Mouse (Mus musculus): ENCODE measurements around the gene Rag1. TPM values are rescaled to one million over a fixed set of nuclear protein-coding genes. Genes with fewer than 3 reads are reported as not detected.

The Rag1 gene
- polyA plus RNA-seq, 1 experiment: not detected

DNA sequence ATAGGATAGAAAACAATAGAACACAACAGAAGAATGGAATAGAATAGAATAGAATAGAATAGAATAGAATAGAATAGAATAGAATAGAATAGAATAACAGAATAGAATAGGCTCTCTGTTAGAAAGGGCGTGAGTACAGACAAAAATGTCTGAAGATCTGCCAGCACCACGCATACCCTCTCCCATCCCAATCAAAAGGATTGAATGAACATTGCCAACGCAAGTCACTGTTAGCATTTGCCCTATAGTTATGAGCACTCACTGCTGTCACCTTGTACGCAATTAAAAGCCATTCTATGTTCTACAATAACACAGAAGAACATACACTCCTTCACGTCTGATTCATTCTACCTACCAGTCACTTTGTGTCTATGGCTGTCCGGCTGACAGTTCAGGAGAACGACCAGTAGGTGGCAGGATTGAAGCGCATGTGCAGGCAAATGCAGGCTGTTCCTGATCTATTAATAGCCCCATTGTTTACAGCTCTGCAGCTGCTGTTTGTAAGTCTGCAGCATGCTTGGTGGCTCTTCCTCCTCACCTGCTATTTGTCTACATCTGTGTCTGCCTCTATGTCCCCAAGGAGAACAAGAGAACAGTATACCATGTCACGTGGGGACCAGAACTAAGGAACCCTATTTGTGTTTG lies 15.9 kb upstream of the Rag1 start:
- Histone ChIP-seq H3K27me3 (ENCODE audit: control insufficient read depth, insufficient read depth, insufficient read length) (peaks cover 18% of the 10 kb centered on the region), H3K79me2 (ENCODE audit: control insufficient read depth, insufficient read depth) (no peaks in the 10 kb centered on the region), H3ac (ENCODE audit: control insufficient read depth, insufficient read length) (no peak overlapping the region), H3K4me2 (ENCODE audit: low read depth) (no peak overlapping the region), H3K36me3 (ENCODE audit: control insufficient read depth, insufficient read depth) (no peaks in the 10 kb centered on the region), H3K4me3 (no peak overlapping the region)
- TF ChIP-seq SRF (IDR thresholded peaks at IDR 0.05; ENCODE audit: control insufficient read depth, insufficient read length, low read depth): no peak
- TF ChIP-seq CEBPB (IDR thresholded peaks at IDR 0.05; ENCODE audit: insufficient read depth, poor library complexity, severe bottlenecking): no peak
- TF ChIP-seq TCF12 (IDR thresholded peaks at IDR 0.05; ENCODE audit: insufficient read depth, poor library complexity, severe bottlenecking): peak; percentile 41
- TF ChIP-seq TCF3 (IDR thresholded peaks at IDR 0.05; ENCODE audit: insufficient read length, low read depth): peak; percentile 47
- TF ChIP-seq MYOD1 (IDR thresholded peaks at IDR 0.05; ENCODE audit: control insufficient read depth in 1 of 3, insufficient read length in 2 of 3, low read depth in 2 of 3): peak; percentile 25 to 88 (median 76)
- TF ChIP-seq MYOG (IDR thresholded peaks at IDR 0.05; ENCODE audit: control insufficient read depth in 1 of 3, insufficient read depth in 1 of 3, insufficient read length in 2 of 3, low read depth in 2 of 3): peak; percentile 27 to 77 (median 73)
- peak; percentile 38 for TF ChIP-seq USF1 (IDR thresholded peaks at IDR 0.05; ENCODE audit: low read depth)

DNA sequence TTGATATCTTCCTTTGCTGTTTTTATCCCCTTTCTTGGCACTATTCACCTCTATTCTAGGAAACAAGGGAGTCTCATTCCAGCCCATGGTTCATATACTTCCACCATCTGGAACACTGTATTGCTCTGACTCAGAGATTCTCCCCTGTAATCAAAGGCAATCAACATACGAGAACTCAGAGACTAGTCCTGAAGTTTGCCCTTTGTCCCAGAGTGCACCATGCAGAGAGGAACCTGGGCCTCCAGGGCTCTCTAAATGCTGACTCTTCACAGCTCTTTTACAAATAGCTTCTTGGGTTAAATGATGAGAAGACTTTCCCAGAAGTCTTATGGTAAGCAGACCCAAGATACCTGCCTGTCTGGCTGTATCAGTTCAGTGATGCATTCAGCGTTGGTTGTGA lies 11.2 kb upstream of the Rag1 start:
- TF ChIP-seq TCF3 (IDR thresholded peaks at IDR 0.05; ENCODE audit: insufficient read length, low read depth): no peak
- TF ChIP-seq POLR2A (IDR thresholded peaks at IDR 0.05; ENCODE audit: insufficient read length, low read depth): no peak
- no peak for TF ChIP-seq MAX (IDR thresholded peaks at IDR 0.05; ENCODE audit: low read depth)
- TF ChIP-seq TCF12 (IDR thresholded peaks at IDR 0.05; ENCODE audit: insufficient read depth, poor library complexity, severe bottlenecking): no peak
- TF ChIP-seq SRF (IDR thresholded peaks at IDR 0.05; ENCODE audit: control insufficient read depth, insufficient read length, low read depth): no peak
- no peak for TF ChIP-seq USF1 (IDR thresholded peaks at IDR 0.05; ENCODE audit: low read depth)
- TF ChIP-seq REST (IDR thresholded peaks at IDR 0.05; ENCODE audit: insufficient read depth, insufficient read length): no peak
- TF ChIP-seq MYOD1 (IDR thresholded peaks at IDR 0.05; ENCODE audit: control insufficient read depth in 1 of 3, insufficient read length in 2 of 3, low read depth in 2 of 3): no peak
- TF ChIP-seq MYOG (IDR thresholded peaks at IDR 0.05; ENCODE audit: control insufficient read depth in 1 of 3, insufficient read depth in 1 of 3, insufficient read length in 2 of 3, low read depth in 2 of 3): no peak
- TF ChIP-seq CEBPB (IDR thresholded peaks at IDR 0.05; ENCODE audit: insufficient read depth, poor library complexity, severe bottlenecking): no peak
- TF ChIP-seq E2F4 (IDR thresholded peaks at IDR 0.05; ENCODE audit: insufficient read depth): no peak
- no peak for TF ChIP-seq POLR2AphosphoS2 (IDR thresholded peaks at IDR 0.05; ENCODE audit: insufficient read length, low read depth)
- no peak overlapping the region for H3K4me2 ChIP-seq (ENCODE audit: low read depth)
- no peak overlapping the region for H3K4me3 ChIP-seq
- peaks cover 38% of the 10 kb centered on the region for H3K27me3 ChIP-seq (ENCODE audit: control insufficient read depth, insufficient read depth, insufficient read length)
- no peaks in the 10 kb centered on the region for H3K36me3 ChIP-seq (ENCODE audit: control insufficient read depth, insufficient read depth)
- no peak overlapping the region for H3ac ChIP-seq (ENCODE audit: control insufficient read depth, insufficient read length)
- H3K79me2 ChIP-seq (ENCODE audit: control insufficient read depth, insufficient read depth): no peaks in the 10 kb centered on the region

DNA sequence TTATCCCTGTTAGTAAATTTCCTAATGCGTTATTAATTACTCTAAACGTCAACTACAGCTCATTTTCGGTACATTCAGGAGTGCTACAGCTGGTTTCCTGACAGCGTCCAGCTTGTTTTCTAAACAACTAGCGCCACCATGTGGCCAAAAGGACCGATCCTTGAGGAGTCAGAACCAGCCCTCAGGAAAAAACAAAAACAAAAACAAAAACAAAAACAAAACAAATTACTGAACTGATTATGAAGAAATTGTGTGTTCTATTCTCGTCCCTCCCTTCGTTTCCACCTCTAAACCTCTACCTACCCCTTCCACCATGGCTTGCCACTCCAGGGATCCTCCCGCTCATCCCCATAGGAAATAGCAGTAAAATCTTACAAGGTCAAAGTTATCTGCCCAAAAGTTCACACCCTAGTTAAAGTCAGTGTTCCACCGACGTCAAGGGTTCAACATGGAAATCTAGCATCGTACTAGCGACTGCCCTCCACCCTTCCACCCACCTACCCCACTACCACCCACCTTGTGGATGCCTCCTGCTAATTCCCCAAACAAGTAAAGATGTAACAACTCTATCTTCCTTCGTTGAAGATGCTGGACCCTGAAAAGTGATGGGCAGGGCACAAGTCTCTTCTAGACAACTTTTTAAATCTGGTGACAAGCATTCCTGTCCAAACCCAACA lies 3.8 kb upstream of the Rag1 start:
- Histone ChIP-seq H3K79me2 (ENCODE audit: control insufficient read depth, insufficient read depth) (no peaks in the 10 kb centered on the region), H3K36me3 (ENCODE audit: control insufficient read depth, insufficient read depth) (no peaks in the 10 kb centered on the region), H3ac (ENCODE audit: control insufficient read depth, insufficient read length) (no peak overlapping the region), H3K4me3 (no peak overlapping the region), H3K27me3 (ENCODE audit: control insufficient read depth, insufficient read depth, insufficient read length) (peaks cover 43% of the 10 kb centered on the region), H3K4me2 (ENCODE audit: low read depth) (no peak overlapping the region)
- TF ChIP-seq REST (IDR thresholded peaks at IDR 0.05; ENCODE audit: insufficient read depth, insufficient read length): no peak
- TF ChIP-seq USF1 (IDR thresholded peaks at IDR 0.05; ENCODE audit: low read depth): no peak
- no peak for TF ChIP-seq MAX (IDR thresholded peaks at IDR 0.05; ENCODE audit: low read depth)
- no peak for TF ChIP-seq TCF3 (IDR thresholded peaks at IDR 0.05; ENCODE audit: insufficient read length, low read depth)
- no peak for TF ChIP-seq E2F4 (IDR thresholded peaks at IDR 0.05; ENCODE audit: insufficient read depth)
- TF ChIP-seq POLR2A (IDR thresholded peaks at IDR 0.05; ENCODE audit: insufficient read length, low read depth): no peak
- no peak for TF ChIP-seq POLR2AphosphoS2 (IDR thresholded peaks at IDR 0.05; ENCODE audit: insufficient read length, low read depth)
- no peak for TF ChIP-seq MYOD1 (IDR thresholded peaks at IDR 0.05; ENCODE audit: control insufficient read depth in 1 of 3, insufficient read length in 2 of 3, low read depth in 2 of 3)
- no peak for TF ChIP-seq TCF12 (IDR thresholded peaks at IDR 0.05; ENCODE audit: insufficient read depth, poor library complexity, severe bottlenecking)
- TF ChIP-seq CEBPB (IDR thresholded peaks at IDR 0.05; ENCODE audit: insufficient read depth, poor library complexity, severe bottlenecking): no peak

DNA sequence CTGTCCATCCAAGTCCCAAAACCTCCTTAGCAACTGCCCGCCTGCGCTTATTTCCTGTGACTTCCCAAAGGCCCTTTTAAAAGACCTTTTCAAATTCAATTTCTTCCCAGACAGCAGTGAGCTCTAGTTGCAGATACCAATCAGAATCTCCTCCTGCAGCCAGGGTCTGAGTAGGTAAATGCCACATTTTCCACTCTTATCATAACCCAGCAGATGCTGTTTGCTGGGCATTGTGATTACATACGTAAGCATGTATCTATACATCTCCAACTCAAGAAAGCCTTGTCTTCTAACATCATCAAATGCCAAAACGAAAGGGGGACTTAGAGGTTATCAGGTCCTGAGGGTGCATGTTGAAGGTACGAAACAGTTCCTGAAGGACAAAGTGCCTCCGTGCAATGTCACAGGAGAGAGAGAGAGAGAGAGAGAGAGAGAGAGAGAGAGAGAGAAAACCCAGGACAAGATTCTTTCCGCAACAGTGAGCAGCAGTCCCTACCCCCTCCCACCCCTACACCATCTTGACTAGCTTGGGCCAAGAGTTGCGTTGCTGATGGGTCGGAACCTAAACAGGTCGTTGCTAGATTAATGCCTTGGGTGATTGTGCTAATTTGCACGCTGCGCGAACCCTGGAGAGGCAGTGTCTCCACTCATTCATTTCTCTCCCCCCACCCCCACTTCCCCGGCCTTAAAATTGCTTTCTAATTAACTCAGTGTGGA lies 3.1 kb upstream of the Rag1 start:
- no peaks in the 10 kb centered on the region for H3K79me2 ChIP-seq (ENCODE audit: control insufficient read depth, insufficient read depth)
- H3K4me2 ChIP-seq (ENCODE audit: low read depth): no peak overlapping the region
- no peaks in the 10 kb centered on the region for H3K36me3 ChIP-seq (ENCODE audit: control insufficient read depth, insufficient read depth)
- no peak for TF ChIP-seq USF1 (IDR thresholded peaks at IDR 0.05; ENCODE audit: low read depth)
- TF ChIP-seq CEBPB (IDR thresholded peaks at IDR 0.05; ENCODE audit: insufficient read depth, poor library complexity, severe bottlenecking): no peak
- no peak for TF ChIP-seq TCF12 (IDR thresholded peaks at IDR 0.05; ENCODE audit: insufficient read depth, poor library complexity, severe bottlenecking)
- TF ChIP-seq REST (IDR thresholded peaks at IDR 0.05; ENCODE audit: insufficient read depth, insufficient read length): no peak
- peaks cover 42% of the 10 kb centered on the region for H3K27me3 ChIP-seq (ENCODE audit: control insufficient read depth, insufficient read depth, insufficient read length)
- no peak overlapping the region for H3ac ChIP-seq (ENCODE audit: control insufficient read depth, insufficient read length)
- H3K4me3 ChIP-seq: no peak overlapping the region

Data from myocyte (in vitro differentiated cells).